Mouse (Mus musculus) megakaryocyte, embryonic 14.5 days (primary cell): ENCODE data around the gene Iqce. TPM values are rescaled to one million over a fixed set of nuclear protein-coding genes. Genes with fewer than 3 reads are reported as not detected.
A peak's percentile ranks its signal among the peaks of the same experiment; 100 is the strongest.

Experiments
- H3K27me3 ChIP-seq: replicated peaks from 2 replicates; pipeline ENCODE3; 2012; ENCODE audit warnings: inconsistent platforms
- H3K36me3 ChIP-seq: replicated peaks from 2 replicates; pipeline ENCODE3; 2012; ENCODE audit warnings: low read length, inconsistent platforms, mixed read lengths
- H3K4me1 ChIP-seq: 2 replicates; pipeline ENCODE4 v1.6.1; 2012; ENCODE audit warnings: inconsistent platforms
- H3K4me3 ChIP-seq: replicated peaks from 2 replicates; pipeline ENCODE3; 2012; ENCODE audit warnings: moderate library complexity, mild to moderate bottlenecking, inconsistent platforms
- H3K9me3 ChIP-seq: 2 replicates; pipeline ENCODE4 v1.6.1; 2012; ENCODE audit warnings: inconsistent platforms
- FLI1 ChIP-seq: IDR thresholded peaks from 2 replicates; pipeline ENCODE4 v1.6.1; 2012; ENCODE audit warnings: low read length, inconsistent platforms, mixed read lengths
- GATA1 ChIP-seq: IDR thresholded peaks from 3 replicates; pipeline ENCODE4 v1.6.1; 2012; ENCODE audit warnings: mixed read lengths, low read length, inconsistent platforms, borderline replicate concordance
- polyA plus RNA-seq: library from polyadenylated mRNA; stranded (reverse); fragments of >175 nt; gene quantifications from 2 replicates; pipeline ENCODE4 v1.2.3, GENCODE M21; 2012; ENCODE audit warnings: low replicate concordance; ENCODE audit not compliant: insufficient read depth

Iqce gene
- polyA plus RNA-seq, 1 experiment = 4.7 TPM

GRCm38 (mm10) chr5:140627580-140627979 lies 74.6 kb downstream of the Iqce start:
- Histone ChIP-seq H3K27me3 (no peaks in the 10 kb centered on the region), H3K4me1 (peaks cover 72% of the 10 kb centered on the region), H3K36me3 (peaks cover 99% of the 10 kb centered on the region), H3K9me3 (peaks cover 12% of the 10 kb centered on the region), H3K4me3 (peak overlapping the region; percentile 59)
- no peak for TF ChIP-seq GATA1
- TF ChIP-seq FLI1 = no peak

- peaks cover 92% of the 10 kb centered on the region for H3K36me3 ChIP-seq
- peaks cover 93% of the 10 kb centered on the region for H3K4me1 ChIP-seq
- no peaks in the 10 kb centered on the region for H3K27me3 ChIP-seq
- TF ChIP-seq FLI1 = no peak
- no peak for TF ChIP-seq GATA1
- peaks cover 12% of the 10 kb centered on the region for H3K9me3 ChIP-seq
- peak overlapping the region; percentile 20 for H3K4me3 ChIP-seq
Measured at GRCm38 (mm10) chr5:140624961-140625360, 77.2 kb downstream of the Iqce start.

- Histone ChIP-seq H3K9me3 (peaks cover 11% of the 10 kb centered on the region), H3K36me3 (peaks cover 84% of the 10 kb centered on the region), H3K27me3 (no peaks in the 10 kb centered on the region), H3K4me1 (peaks cover 94% of the 10 kb centered on the region), H3K4me3 (peak overlapping the region; percentile 76)
- no peak for TF ChIP-seq FLI1
- no peak for TF ChIP-seq GATA1
Measured at GRCm38 (mm10) chr5:140624238-140624637, 77.9 kb downstream of the Iqce start.

GRCm38 (mm10) chr5:140623791-140624190 lies 78.4 kb downstream of the Iqce start:
- H3K4me1 ChIP-seq = peaks cover 93% of the 10 kb centered on the region
- peak overlapping the region; percentile 76 for H3K4me3 ChIP-seq
- H3K27me3 ChIP-seq = no peaks in the 10 kb centered on the region
- H3K9me3 ChIP-seq = peaks cover 10% of the 10 kb centered on the region
- peaks cover 83% of the 10 kb centered on the region for H3K36me3 ChIP-seq
- TF ChIP-seq GATA1 (no peak), FLI1 (no peak)

- TF ChIP-seq FLI1 = no peak
- no peak for TF ChIP-seq GATA1
- Histone ChIP-seq H3K9me3 (peaks cover 6% of the 10 kb centered on the region), H3K4me3 (no peak overlapping the region), H3K27me3 (no peaks in the 10 kb centered on the region), H3K4me1 (peaks cover 94% of the 10 kb centered on the region), H3K36me3 (peaks cover 78% of the 10 kb centered on the region)
Measured at GRCm38 (mm10) chr5:140622978-140623670, 79.1 kb downstream of the Iqce start.

- Histone ChIP-seq H3K27me3 (no peaks in the 10 kb centered on the region), H3K9me3 (no peaks in the 10 kb centered on the region), H3K4me1 (peaks cover 97% of the 10 kb centered on the region), H3K36me3 (peaks cover 66% of the 10 kb centered on the region), H3K4me3 (no peak overlapping the region)
- TF ChIP-seq GATA1 (no peak), FLI1 (no peak)
Measured at GRCm38 (mm10) chr5:140621517-140621916, 80.7 kb downstream of the Iqce start.

GRCm38 (mm10) chr5:140621092-140621491 lies 81.1 kb downstream of the Iqce start:
- TF ChIP-seq GATA1 (no peak), FLI1 (no peak)
- no peaks in the 10 kb centered on the region for H3K27me3 ChIP-seq
- H3K36me3 ChIP-seq = peaks cover 66% of the 10 kb centered on the region
- H3K9me3 ChIP-seq = no peaks in the 10 kb centered on the region
- no peak overlapping the region for H3K4me3 ChIP-seq
- peaks cover 97% of the 10 kb centered on the region for H3K4me1 ChIP-seq

- Histone ChIP-seq H3K36me3 (peaks cover 62% of the 10 kb centered on the region), H3K9me3 (no peaks in the 10 kb centered on the region)
- no peak for TF ChIP-seq GATA1
- TF ChIP-seq FLI1 = no peak
Measured at GRCm38 (mm10) chr5:140619895-140620736, 82.1 kb downstream of the Iqce start.

GRCm38 (mm10) chr5:140619151-140619771 lies 82.9 kb downstream of the Iqce start:
- peaks cover 60% of the 10 kb centered on the region for H3K36me3 ChIP-seq
- peaks cover 94% of the 10 kb centered on the region for H3K4me1 ChIP-seq
- H3K27me3 ChIP-seq = no peaks in the 10 kb centered on the region
- TF ChIP-seq GATA1 (no peak), FLI1 (no peak)
- no peaks in the 10 kb centered on the region for H3K9me3 ChIP-seq
- no peak overlapping the region for H3K4me3 ChIP-seq

More at GRCm38 (mm10) chr5:140619895-140620736, 82.1 kb downstream of the Iqce start:
- Histone ChIP-seq H3K4me3 (no peak overlapping the region), H3K27me3 (no peaks in the 10 kb centered on the region), H3K4me1 (peaks cover 95% of the 10 kb centered on the region)
